Mouse (Mus musculus) thymus, adult 18-20 months (tissue): ENCODE results near the gene Prr12.
"Not testable (repeated sequence)": the region's sequence is repeated elsewhere in the genome, so short reads cannot be mapped to it uniquely, and the experiment has no call there.

ENCODE experiments used
- DNase-seq, 2 experiments: peaks; one replicate each; pipeline ENCODE4 v3.0.0; 2022; ENCODE audit warnings: mixed read lengths in 2 of 2

The Prr12 gene

GRCm38 (mm10) chr7:45048923-45049657 is 3.6 kb downstream of the Prr12 start:
- DNase-seq: no peak

- no peak for DNase-seq
Observed at GRCm38 (mm10) chr7:45048001-45048890, 4.4 kb downstream of the Prr12 start.

- no peak for DNase-seq
Observed at GRCm38 (mm10) chr7:45047491-45047890, 5.2 kb downstream of the Prr12 start.

GRCm38 (mm10) chr7:45046853-45047350 is 5.8 kb downstream of the Prr12 start:
- DNase-seq: no peak

GRCm38 (mm10) chr7:45045741-45046140 is 6.9 kb downstream of the Prr12 start:
- no peak for DNase-seq

GRCm38 (mm10) chr7:45043307-45043706 is 9.4 kb downstream of the Prr12 start:
- no peak for DNase-seq

- DNase-seq: no peak
Observed at GRCm38 (mm10) chr7:45040851-45041250, 11.8 kb downstream of the Prr12 start.

GRCm38 (mm10) chr7:45038411-45038810 is 14.3 kb downstream of the Prr12 start:
- no peak for DNase-seq

GRCm38 (mm10) chr7:45037720-45038361 is 14.8 kb downstream of the Prr12 start:
- DNase-seq: no peak

- no peak for DNase-seq
Observed at GRCm38 (mm10) chr7:45036702-45037101, 16.0 kb downstream of the Prr12 start.

- no peak for DNase-seq
Observed at GRCm38 (mm10) chr7:45035631-45036030, 17.1 kb downstream of the Prr12 start.

- DNase-seq: no peak
Observed at GRCm38 (mm10) chr7:45033722-45034359, 18.8 kb downstream of the Prr12 start.

- DNase-seq: no peak
Observed at GRCm38 (mm10) chr7:45030857-45031256, 21.8 kb downstream of the Prr12 start.

GRCm38 (mm10) chr7:45029995-45030394 is 22.7 kb downstream of the Prr12 start:
- no peak for DNase-seq

GRCm38 (mm10) chr7:45028351-45028750 is 24.3 kb downstream of the Prr12 start:
- DNase-seq: no peak

GRCm38 (mm10) chr7:45027761-45028160 is 24.9 kb downstream of the Prr12 start:
- no peak for DNase-seq

- no peak for DNase-seq
Observed at GRCm38 (mm10) chr7:45026256-45026655, 26.4 kb downstream of the Prr12 start.

GRCm38 (mm10) chr7:45025601-45026220 is 27.0 kb downstream of the Prr12 start:
- no peak for DNase-seq

GRCm38 (mm10) chr7:45024281-45025248 is 28.1 kb downstream of the Prr12 start:
- DNase-seq: no peak

- not testable (repeated sequence) for DNase-seq
Observed at GRCm38 (mm10) chr7:45023711-45024110, 29.0 kb downstream of the Prr12 start.

- DNase-seq: no peak
Observed at GRCm38 (mm10) chr7:45020225-45020624, 32.5 kb downstream of the Prr12 start.
